Mouse (Mus musculus) midbrain, embryonic 12.5 days (tissue): ENCODE results near the gene Prkacb. TPM values are rescaled to one million over a fixed set of nuclear protein-coding genes. Genes with fewer than 3 reads are reported as not detected.
A peak's percentile ranks its signal among the peaks of the same experiment; 100 is the strongest.
"Not testable (repeated sequence)": the region's sequence is repeated elsewhere in the genome, so short reads cannot be mapped to it uniquely, and the experiment has no call there.

Experiments used
- ATAC-seq: fragments of 200-750 bp; cut with Nextera tagmentation; 2 replicates; pipeline ENCODE4 v1.8.0; 2017; ENCODE audit warnings: low read depth, moderate TSS enrichment, moderate library complexity; ENCODE audit not compliant: low FRiP score
- H3K27ac ChIP-seq: fragments of 300-500 bp; sonication (generic); replicated peaks from 2 replicates; pipeline ENCODE4 v1.5.1; 2016; ENCODE audit warnings: mild to moderate bottlenecking
- H3K27me3 ChIP-seq: fragments of 300-500 bp; sonication (generic); 2 replicates; pipeline ENCODE4 v1.6.1; 2016; ENCODE audit warnings: mild to moderate bottlenecking
- H3K36me3 ChIP-seq: fragments of 300-500 bp; sonication (generic); 2 replicates; pipeline ENCODE4 v1.6.1; 2016
- H3K4me1 ChIP-seq: fragments of 300-500 bp; sonication (generic); 2 replicates; pipeline ENCODE4 v1.6.1; 2016
- H3K4me2 ChIP-seq: fragments of 300-500 bp; sonication (generic); replicated peaks from 2 replicates; pipeline ENCODE4 v1.6.1; 2016; ENCODE audit warnings: mild to moderate bottlenecking, moderate library complexity
- H3K4me3 ChIP-seq: fragments of 300-500 bp; sonication (generic); 2 replicates; pipeline ENCODE4 v1.5.1; 2016; ENCODE audit warnings: mild to moderate bottlenecking
- H3K9ac ChIP-seq: fragments of 300-500 bp; sonication (generic); replicated peaks from 2 replicates; pipeline ENCODE4 v1.6.1; 2016; ENCODE audit warnings: mild to moderate bottlenecking, moderate library complexity
- H3K9me3 ChIP-seq: fragments of 300-500 bp; sonication (generic); 2 replicates; pipeline ENCODE4 v1.6.1; 2016; ENCODE audit warnings: mild to moderate bottlenecking
- WGBS: fragments of 180-500 bp; shearing (Covaris S2); methylation state at CpG from one replicate; pipeline ENCODE4 v1.1.7; 2016; 5-methylcytosine and 5-hydroxymethylcytosine counted together
- polyA plus RNA-seq: library from polyadenylated mRNA; unstranded; fragments of >200 nt; fragmentation: Nextera tagmentation; extraction: Ambion mirVana; gene quantifications from 2 replicates; pipeline ENCODE4 v1.2.1, GENCODE M21; 2016

The Prkacb gene
- polyA plus RNA-seq, 1 experiment from 2014 or later = 100 TPM

GRCm38 (mm10) chr3:146770853-146771252, 41.9 kb downstream of the Prkacb start:
- H3K27ac ChIP-seq = peak overlapping the region; percentile 86
- no peaks in the 10 kb centered on the region for H3K9me3 ChIP-seq
- peaks cover 25% of the 10 kb centered on the region for H3K4me1 ChIP-seq
- no peak overlapping the region for H3K4me3 ChIP-seq
- ATAC-seq = no peak
- no peaks in the 10 kb centered on the region for H3K27me3 ChIP-seq
- 63% methylated on average over 2 of the region's 2 CpGs for WGBS
- peak overlapping the region; percentile 50 for H3K4me2 ChIP-seq
- H3K36me3 ChIP-seq = no peaks in the 10 kb centered on the region
- no peak overlapping the region for H3K9ac ChIP-seq

- H3K9ac ChIP-seq = peak overlapping the region; percentile 41; the same call in 1 of the 2 replicates
- peak overlapping the region; percentile 86 for H3K27ac ChIP-seq
- no peaks in the 10 kb centered on the region for H3K9me3 ChIP-seq
- peak overlapping the region; percentile 33 for H3K4me3 ChIP-seq
- ATAC-seq = peak; percentile 73
- H3K27me3 ChIP-seq = no peaks in the 10 kb centered on the region
- no peaks in the 10 kb centered on the region for H3K36me3 ChIP-seq
- H3K4me1 ChIP-seq = peaks cover 25% of the 10 kb centered on the region
- 13% methylated on average over 17 of the region's 17 CpGs for WGBS
- peak overlapping the region; percentile 50 for H3K4me2 ChIP-seq
These were observed 42.7 kb downstream of the Prkacb start for GRCm38 (mm10) chr3:146769940-146770659.

DNA sequence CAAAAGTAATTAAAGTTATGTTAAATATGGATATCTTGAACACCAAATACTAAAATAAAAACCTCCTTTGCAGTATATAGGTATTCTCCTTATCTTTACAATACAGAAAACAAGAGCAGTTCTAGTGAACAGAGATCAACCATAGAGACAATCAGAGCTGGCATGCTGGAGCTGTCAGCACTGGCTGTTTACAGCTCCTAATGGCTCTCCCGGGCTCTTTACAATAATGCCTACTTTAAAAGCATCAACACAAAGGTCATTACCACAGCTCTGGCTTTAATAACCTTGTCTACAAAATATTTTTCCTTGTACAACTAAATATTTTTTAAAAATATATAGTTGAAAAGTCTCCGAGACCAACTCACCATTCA, 43.2 kb downstream of the Prkacb start:
- Histone ChIP-seq H3K9me3 (no peaks in the 10 kb centered on the region), H3K27ac (peak overlapping the region; percentile 86), H3K4me1 (peaks cover 25% of the 10 kb centered on the region), H3K4me2 (peak overlapping the region; percentile 50), H3K9ac (peak overlapping the region; percentile 41; the same call in 1 of the 2 replicates), H3K4me3 (peak overlapping the region; percentile 33), H3K36me3 (no peaks in the 10 kb centered on the region), H3K27me3 (no peaks in the 10 kb centered on the region)
- 13% methylated on average over 2 of the region's 2 CpGs for WGBS
- peak; percentile 47; the same call in 1 of the 2 replicates for ATAC-seq

DNA sequence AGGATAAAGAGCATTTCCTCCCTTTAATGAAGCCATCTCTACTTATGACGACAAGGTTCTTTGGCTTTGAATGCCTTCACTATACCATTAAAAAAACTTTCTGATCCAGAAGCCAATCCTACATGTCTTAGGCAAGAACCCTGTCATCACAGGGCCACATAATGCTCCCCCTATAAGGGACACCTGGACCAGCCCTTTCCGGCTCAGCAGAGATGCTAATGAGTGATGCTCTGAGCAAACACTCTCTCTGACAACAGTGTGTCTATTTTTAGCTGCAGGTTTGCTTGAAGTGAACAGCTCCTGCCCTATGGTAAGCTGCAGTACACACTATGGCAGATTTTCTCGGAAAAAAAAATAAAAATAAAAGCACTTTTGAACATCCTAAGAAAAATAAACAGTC, 43.9 kb downstream of the Prkacb start:
- 64% methylated on average over 3 of the region's 3 CpGs for WGBS
- Histone ChIP-seq H3K36me3 (no peaks in the 10 kb centered on the region), H3K4me2 (peak overlapping the region; percentile 42), H3K9me3 (no peaks in the 10 kb centered on the region), H3K4me1 (peaks cover 25% of the 10 kb centered on the region), H3K27ac (peak overlapping the region; percentile 56; the same call in 1 of the 2 replicates), H3K4me3 (peak overlapping the region; percentile 29), H3K9ac (peak overlapping the region; percentile 28; the same call in 1 of the 2 replicates), H3K27me3 (no peaks in the 10 kb centered on the region)
- ATAC-seq = 0 out of 2 replicates have a peak, but pooled peaks have one; percentile 41

DNA sequence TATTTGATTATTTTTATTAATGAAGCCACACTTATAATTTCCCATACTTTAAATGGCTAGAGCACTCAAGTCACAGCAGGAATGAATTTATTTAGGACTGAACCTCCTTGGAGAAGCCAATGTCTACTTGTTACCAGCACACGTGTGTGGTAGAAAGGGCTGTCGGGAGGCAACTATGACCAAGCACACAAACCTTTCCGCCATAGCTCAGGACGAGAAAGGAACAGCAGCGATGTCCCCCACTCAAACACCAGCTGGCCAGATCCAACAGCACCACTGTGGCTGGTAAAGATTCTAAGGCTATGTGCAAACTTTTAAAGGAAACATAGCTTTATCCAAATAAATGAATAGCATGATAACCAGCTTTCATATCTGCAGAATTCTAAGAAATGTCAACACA, 44.4 kb downstream of the Prkacb start:
- Histone ChIP-seq H3K36me3 (no peaks in the 10 kb centered on the region), H3K9ac (no peak overlapping the region)

GRCm38 (mm10) chr3:146766701-146767181, 46.0 kb downstream of the Prkacb start:
- WGBS = 77% methylated on average over 8 of the region's 8 CpGs

More for the DNA sequence above, 44.4 kb downstream of the Prkacb start:
- Histone ChIP-seq H3K27me3 (no peaks in the 10 kb centered on the region), H3K9me3 (no peaks in the 10 kb centered on the region), H3K4me3 (peak overlapping the region; percentile 29), H3K4me2 (peak overlapping the region; percentile 42), H3K4me1 (peaks cover 25% of the 10 kb centered on the region), H3K27ac (0 out of 2 replicates have a peak overlapping the region, but pooled peaks have one; percentile 56)
- ATAC-seq = no peak
- 88% methylated on average over 5 of the region's 5 CpGs for WGBS

DNA sequence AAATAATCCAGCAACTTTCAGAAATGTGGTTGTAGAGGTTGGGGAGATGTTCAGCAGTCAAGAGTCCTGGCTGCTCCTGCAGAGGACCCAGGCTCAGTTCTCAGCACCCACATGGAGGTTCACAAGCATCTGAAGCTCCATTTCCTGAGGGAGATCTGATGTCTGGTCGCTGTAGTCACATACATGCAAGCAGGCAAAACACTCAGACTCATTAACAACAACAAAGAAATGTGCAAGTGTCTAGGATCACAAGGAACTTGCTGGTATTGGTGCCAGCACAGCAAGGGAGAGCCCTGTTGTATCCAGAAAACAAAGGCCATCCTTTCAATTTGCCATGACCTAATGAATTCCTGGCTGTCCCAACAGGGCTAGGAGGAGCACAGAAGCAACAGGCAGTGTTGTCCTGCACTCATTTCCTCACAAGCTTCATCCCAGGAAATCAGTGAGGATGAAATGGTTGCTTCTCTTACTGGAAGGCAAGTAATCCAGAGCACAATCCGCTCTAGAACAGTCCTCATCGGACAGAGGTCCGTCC, 46.7 kb downstream of the Prkacb start:
- 93% methylated on average over 4 of the region's 4 CpGs for WGBS
- Histone ChIP-seq H3K4me3 (no peak overlapping the region), H3K4me2 (no peak overlapping the region), H3K27me3 (no peaks in the 10 kb centered on the region), H3K36me3 (no peaks in the 10 kb centered on the region), H3K4me1 (peaks cover 25% of the 10 kb centered on the region), H3K9me3 (no peaks in the 10 kb centered on the region), H3K9ac (no peak overlapping the region), H3K27ac (no peak overlapping the region)
- ATAC-seq = no peak

More at GRCm38 (mm10) chr3:146766701-146767181, 46.0 kb downstream of the Prkacb start:
- Histone ChIP-seq H3K9ac (no peak overlapping the region), H3K4me1 (peaks cover 25% of the 10 kb centered on the region), H3K36me3 (no peaks in the 10 kb centered on the region), H3K4me3 (no peak overlapping the region), H3K9me3 (no peaks in the 10 kb centered on the region), H3K4me2 (no peak overlapping the region), H3K27me3 (no peaks in the 10 kb centered on the region), H3K27ac (no peak overlapping the region)
- no peak for ATAC-seq

GRCm38 (mm10) chr3:146764871-146765529, 47.8 kb downstream of the Prkacb start:
- 99% methylated on average over 3 of the region's 3 CpGs for WGBS
- Histone ChIP-seq H3K27ac (no peak overlapping the region), H3K4me2 (no peak overlapping the region), H3K4me3 (no peak overlapping the region), H3K4me1 (peaks cover 17% of the 10 kb centered on the region), H3K9ac (no peak overlapping the region), H3K9me3 (no peaks in the 10 kb centered on the region), H3K36me3 (no peaks in the 10 kb centered on the region), H3K27me3 (no peaks in the 10 kb centered on the region)
- no peak for ATAC-seq

- not testable (repeated sequence) for ATAC-seq
These were observed 49.7 kb downstream of the Prkacb start for GRCm38 (mm10) chr3:146763054-146763453.

DNA sequence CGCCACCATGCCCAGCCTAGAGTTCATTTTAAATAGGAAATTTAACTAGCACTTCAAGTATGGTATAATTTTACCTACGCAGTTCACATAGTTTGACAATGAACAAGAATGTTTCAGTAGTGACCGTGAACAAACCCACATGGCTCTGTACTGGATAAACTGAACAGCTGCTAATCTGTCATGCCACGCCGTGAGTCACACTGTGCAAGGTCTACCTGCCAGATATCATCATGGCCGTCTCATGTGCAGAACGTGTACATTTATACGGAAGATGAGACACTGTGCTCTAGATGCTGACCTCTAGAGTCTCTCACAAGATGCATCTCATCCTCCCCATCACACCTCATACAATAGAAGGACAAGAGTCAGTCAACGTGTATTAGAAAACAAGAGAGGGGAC, 51.5 kb downstream of the Prkacb start:
- Histone ChIP-seq H3K27me3 (no peaks in the 10 kb centered on the region), H3K4me1 (no peaks in the 10 kb centered on the region), H3K9ac (no peak overlapping the region), H3K36me3 (no peaks in the 10 kb centered on the region), H3K4me2 (no peak overlapping the region), H3K27ac (no peak overlapping the region), H3K4me3 (no peak overlapping the region), H3K9me3 (no peaks in the 10 kb centered on the region)
- ATAC-seq = no peak
- 96% methylated on average over 9 of the region's 9 CpGs for WGBS

More at GRCm38 (mm10) chr3:146763054-146763453, 49.7 kb downstream of the Prkacb start:
- 96% methylated on average over 2 of the region's 2 CpGs for WGBS
- not testable (repeated sequence) for H3K36me3 ChIP-seq, H3K9me3 ChIP-seq, H3K4me3 ChIP-seq, H3K27ac ChIP-seq, H3K27me3 ChIP-seq, H3K9ac ChIP-seq, H3K4me1 ChIP-seq, H3K4me2 ChIP-seq

DNA sequence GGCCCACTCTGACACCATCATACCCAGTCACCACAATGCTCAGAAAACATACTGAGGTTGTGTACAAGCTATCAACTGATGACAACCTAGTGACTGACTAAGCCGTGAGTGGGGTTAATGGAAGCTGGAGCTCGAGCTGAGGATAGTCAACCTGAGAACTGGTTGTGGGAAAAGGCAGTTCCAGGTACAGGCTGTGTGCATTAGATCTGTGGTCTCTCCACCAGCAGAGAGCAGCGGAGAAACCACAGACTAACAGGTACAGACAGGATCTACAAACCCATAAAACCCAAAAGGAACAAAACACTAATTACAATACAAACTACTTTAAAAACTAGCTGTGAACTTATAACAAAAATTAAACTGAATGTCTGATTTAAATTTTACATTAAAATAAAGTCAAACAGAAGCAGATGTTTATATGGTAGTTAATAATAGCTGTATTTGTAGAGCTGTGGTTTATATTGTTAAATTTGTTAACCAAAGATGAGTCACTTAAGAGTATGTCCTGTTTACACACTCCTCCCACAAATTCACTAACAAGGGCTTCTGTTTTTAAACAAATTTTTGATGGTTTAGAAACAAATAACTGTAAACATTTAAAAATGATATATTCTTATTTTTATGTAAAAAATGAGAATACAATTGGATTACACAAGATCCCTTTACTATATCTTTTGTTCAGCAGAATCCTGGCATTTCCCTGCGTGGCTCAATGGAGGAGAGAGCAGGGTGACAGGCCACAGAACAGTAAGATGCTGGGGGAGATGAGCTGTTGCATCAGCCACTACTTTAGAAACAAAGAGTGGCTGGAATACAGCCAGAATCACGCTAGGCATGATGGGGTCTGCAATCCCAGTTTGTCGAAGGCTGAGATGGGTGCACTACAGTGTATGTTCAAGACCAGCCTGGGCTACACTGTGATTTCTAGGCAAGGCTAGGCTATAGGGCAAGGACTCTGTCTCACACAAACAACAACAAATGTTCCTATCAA, 54.5 kb downstream of the Prkacb start:
- no peak overlapping the region for H3K4me3 ChIP-seq
- H3K9me3 ChIP-seq = no peaks in the 10 kb centered on the region
- H3K36me3 ChIP-seq = peaks cover 8% of the 10 kb centered on the region
- no peak overlapping the region for H3K4me2 ChIP-seq
- WGBS = 84% methylated on average over 6 of the region's 6 CpGs
- no peak overlapping the region for H3K27ac ChIP-seq
- 0 out of 2 replicates have a peak, but pooled peaks have one; percentile 23 for ATAC-seq
- no peak overlapping the region for H3K9ac ChIP-seq
- H3K4me1 ChIP-seq = no peaks in the 10 kb centered on the region
- H3K27me3 ChIP-seq = no peaks in the 10 kb centered on the region
